Comparison of ENCODE assay signal across 8 mouse cellular contexts in genomic region chr10:61694870-61695670, GRCm38 (mm10). TPM values are rescaled to one million over a fixed set of nuclear protein-coding genes. Genes with fewer than 3 reads are reported as not detected.
DNase-seq lines count a peak whose midpoint lies in the region; ATAC-seq and TF ChIP-seq lines count a peak whose summit lies in the region.

Tysnd1 (plus strand) TSS chr10:61695514.

- under 1% methylated on average over 42 of the region's 42 CpGs for WGBS in hindbrain, postnatal 0 days

- peak within 1 kb of the TSS; percentile 84 for H3K27ac ChIP-seq in gastrocnemius, adult 2 months
- H3K27ac ChIP-seq in hindbrain, postnatal 0 days = peak within 1 kb of the TSS; percentile 70
- H3K27ac ChIP-seq in left cerebral cortex, adult 2 months = peak within 1 kb of the TSS; percentile 76

- ATAC-seq in common myeloid progenitor, adult 5-6 weeks (replicated peaks; ENCODE audit: low read depth, poor library complexity, severe bottlenecking) = peak; percentile 96
- peak; percentile 95 for ATAC-seq in hindbrain, postnatal 0 days
- ATAC-seq in megakaryocyte, adult 5-6 weeks (ENCODE audit: poor library complexity, severe bottlenecking) = peak; percentile 98

- peaks cover 24% of the 10 kb centered on the region for H3K36me3 ChIP-seq in hindbrain, postnatal 0 days (ENCODE audit: insufficient read depth, low read length)

- H3K9ac ChIP-seq in hindbrain, postnatal 0 days (replicated peaks; ENCODE audit: low read length) = peak within 1 kb of the TSS; percentile 70

- no peaks in the 10 kb centered on the region for H3K9me3 ChIP-seq in hindbrain, postnatal 0 days (ENCODE audit: low read length)

- H3K27me3 ChIP-seq in hindbrain, postnatal 0 days (ENCODE audit: insufficient read depth, low read length) = no peaks in the 10 kb centered on the region

- peaks cover 13% of the 10 kb centered on the region for H3K4me1 ChIP-seq in hindbrain, postnatal 0 days (ENCODE audit: insufficient read depth, low read length)

- peak; percentile 99 for DNase-seq in ZHBTc4 (ENCODE audit: low read depth, low spot score)
- DNase-seq in gastrocnemius, adult 2 months = peak; percentile 97
- peak; percentile 99 for DNase-seq in hindbrain, postnatal 0 days (ENCODE audit: low spot score)
- DNase-seq in left cerebral cortex, adult 2 months (ENCODE audit: extremely low spot score in 1 of 2, low spot score in 2 of 2) = peak; percentile 96
- DNase-seq in right cerebral cortex, adult 2 months (ENCODE audit: low spot score in 2 of 2) = peak; percentile 98 to 99
- peak; percentile 97 for DNase-seq in urinary bladder, postnatal 14 days (ENCODE audit: low spot score)

- TF ChIP-seq CTCF in gastrocnemius, adult 2 months (IDR thresholded peaks at IDR 0.05) = peak; percentile 53
- peak; percentile 57 for TF ChIP-seq CTCF in hindbrain, postnatal 0 days (IDR thresholded peaks at IDR 0.05; ENCODE audit: low read depth)
- peak; percentile 64 for TF ChIP-seq CTCF in left cerebral cortex, adult 2 months (IDR thresholded peaks at IDR 0.05)

- intact Hi-C loops in gastrocnemius, adult 2 months (cut with DNase I) = no loop called here
- intact Hi-C loops in left cerebral cortex, adult 2 months (cut with DNase I) = loop anchor here (1.0 kb wide), 1 partner anchor 15 kb away; the partner anchor contains the start of gene Sar1a

- peak within 1 kb of the TSS; percentile 91 for H3K4me3 ChIP-seq in gastrocnemius, adult 2 months
- H3K4me3 ChIP-seq in hindbrain, postnatal 0 days (ENCODE audit: low read length) = peak within 1 kb of the TSS; percentile 78
- H3K4me3 ChIP-seq in left cerebral cortex, adult 2 months = peak within 1 kb of the TSS; percentile 100

- H3K4me2 ChIP-seq in hindbrain, postnatal 0 days (ENCODE audit: low read depth, low read length) = peak within 1 kb of the TSS; percentile 91

RNA-seq across cellular contexts. Expression of gene Tysnd1, which starts in this region (rescaled TPM):
- 20.1 and 31.0 TPM in 2 replicates for total RNA-seq in common myeloid progenitor, adult 5-6 weeks (2017)
- total RNA-seq in gastrocnemius, adult 2 months (2021) = 10 to 100 TPM; 12.3 to 14.4 TPM
- total RNA-seq in hindbrain, postnatal 0 days (2014; rRNA removed) = 70.5 and 84.8 TPM in 2 replicates
- polyA plus RNA-seq in hindbrain, postnatal 0 days (2015; fragmentation: Nextera tagmentation; extraction: Ambion mirVana) = 31.8 and 32.2 TPM in 2 replicates
- total RNA-seq in left cerebral cortex, adult 2 months (2021) = 10 to 100 TPM; 22.7 to 23.3 TPM
- total RNA-seq in megakaryocyte, adult 5-6 weeks (2015) = 11.4 and 12.9 TPM in 2 replicates
- total RNA-seq in megakaryocyte, adult 5-6 weeks (2017) = 8.2 and 13.1 TPM in 2 replicates

Comparison
In these comparisons a context has a peak if more than half of its experiments do, and no peak if none do; other contexts are left out.
1. Peak in every context shown above with its lines: DNase-seq, ATAC-seq, H3K4me3 ChIP-seq and H3K27ac ChIP-seq.